Mouse (Mus musculus): ENCODE results near the gene Ip6k2.

Gene Ip6k2

GRCm38 (mm10) chr9:108782836-108783547 lies 604 bp upstream of the Ip6k2 start:
- no peak for DNase-seq

DNA sequence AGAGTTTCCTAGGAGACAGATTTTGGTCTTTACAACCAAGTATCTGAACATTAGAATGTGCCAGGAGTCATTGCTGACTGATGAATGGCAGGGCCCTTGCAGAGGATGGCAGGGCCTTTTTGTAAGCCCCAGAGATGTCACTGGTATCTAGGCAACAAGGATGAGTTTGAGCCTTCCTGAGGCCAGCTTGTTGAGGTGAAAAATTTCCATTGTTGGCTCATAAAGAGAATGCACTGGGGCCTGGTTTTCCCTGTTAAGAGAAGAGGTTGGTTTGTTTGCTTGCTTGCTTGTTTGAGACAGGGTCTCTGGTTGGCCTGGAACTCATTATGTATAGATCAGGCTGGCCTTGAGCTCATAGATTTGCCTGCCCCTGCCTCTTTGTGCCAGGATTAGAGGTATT lies 1.8 kb downstream of the Ip6k2 start:
- no peak for DNase-seq

- no peak for DNase-seq
Observed at GRCm38 (mm10) chr9:108786494-108786893, 2.9 kb downstream of the Ip6k2 start.

DNA sequence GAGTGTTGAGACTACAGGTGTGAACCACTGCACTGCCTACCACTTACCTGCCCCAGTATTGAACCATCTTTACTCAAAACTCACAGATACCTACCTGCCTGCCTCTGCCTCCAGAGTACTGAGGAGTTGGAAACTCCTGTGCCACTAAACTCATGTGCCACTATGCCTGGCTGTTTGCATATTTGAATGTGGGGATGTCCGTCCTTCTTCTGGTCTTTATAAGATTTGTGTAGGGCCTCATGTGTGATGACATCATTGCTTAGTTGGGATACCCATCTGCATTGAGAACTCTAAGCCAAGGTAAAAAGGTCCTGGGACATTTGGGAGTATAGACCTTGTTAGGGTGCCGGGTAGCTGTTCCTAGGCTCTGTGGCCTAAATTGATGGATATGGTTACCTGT lies 3.5 kb downstream of the Ip6k2 start:
- no peak for DNase-seq

DNA sequence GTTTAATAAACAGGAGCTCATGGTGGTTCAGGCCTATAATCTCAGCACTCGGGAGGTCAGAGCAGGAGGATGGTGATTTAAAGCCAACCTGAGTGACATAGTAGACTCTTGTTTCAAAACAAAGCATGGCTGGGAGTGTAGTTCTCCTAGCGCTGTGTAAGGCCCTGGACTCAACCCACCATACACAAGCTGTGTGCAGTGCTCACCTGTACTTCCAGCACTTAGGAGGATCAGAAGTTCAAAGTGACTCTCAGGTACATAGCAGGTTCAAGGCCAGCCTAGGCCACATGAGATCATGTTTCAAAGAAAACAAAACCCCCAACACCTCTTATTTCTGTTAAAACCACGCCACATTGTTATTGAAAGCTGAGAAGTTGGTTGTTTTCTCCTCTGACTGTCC lies 5.1 kb downstream of the Ip6k2 start:
- no peak for DNase-seq

DNA sequence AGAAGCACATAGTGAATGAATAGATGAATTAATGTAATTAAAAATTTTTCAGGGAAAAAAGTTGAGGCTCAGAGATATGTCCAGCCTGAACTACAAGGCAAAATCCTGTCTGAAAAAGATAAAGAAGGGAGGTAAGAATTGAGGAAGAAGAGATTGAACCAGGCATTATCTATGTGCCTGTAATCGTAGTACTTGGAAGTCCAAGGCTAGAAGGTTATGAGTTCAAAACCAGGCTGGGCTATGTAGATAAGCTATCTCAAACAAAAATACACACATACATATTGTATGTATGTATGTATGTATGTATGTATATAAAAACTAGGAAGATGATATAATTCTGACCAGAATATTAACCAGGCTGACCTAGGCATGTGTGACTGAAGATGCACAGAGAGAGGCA lies 8.7 kb downstream of the Ip6k2 start:
- DNase-seq, result no peak

DNA sequence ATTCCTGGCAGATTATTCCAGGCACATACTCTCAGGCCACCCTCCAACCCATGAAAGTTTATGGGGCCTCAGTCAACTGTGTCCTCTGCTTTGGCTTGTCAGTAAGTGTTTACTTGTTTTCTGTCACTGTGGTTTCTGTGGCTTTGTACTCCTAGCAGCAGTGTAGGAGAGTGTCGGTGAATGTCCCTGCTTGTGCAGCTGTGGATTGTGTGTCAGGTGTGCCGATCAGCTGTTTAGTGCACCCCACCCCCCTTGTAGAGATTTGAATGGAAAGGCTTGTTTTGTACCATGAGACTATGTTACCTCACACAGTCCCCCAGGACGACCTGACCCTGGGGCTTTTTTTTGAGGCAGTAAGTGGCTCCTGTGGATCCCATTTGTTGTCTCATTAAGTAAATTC lies 9.1 kb downstream of the Ip6k2 start:
- no peak for DNase-seq

DNA sequence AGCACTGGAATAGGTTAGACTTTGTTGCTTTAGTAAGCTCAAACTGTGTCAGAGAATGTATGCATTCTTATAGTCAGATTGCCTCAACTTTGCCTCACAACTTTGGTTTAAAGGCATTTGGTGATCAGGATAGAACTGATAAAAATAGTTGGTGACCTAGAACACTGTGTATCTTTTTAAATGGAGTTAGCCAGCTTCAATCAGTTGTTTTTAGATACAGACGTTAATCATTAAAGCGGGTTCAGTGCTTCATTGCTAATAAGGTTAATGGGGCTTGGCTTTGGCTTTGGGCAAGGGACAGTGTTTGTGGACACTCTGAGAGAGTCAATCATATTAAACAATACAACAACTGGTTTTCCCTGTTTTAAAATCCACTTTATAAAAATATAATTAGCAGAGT lies 11.7 kb downstream of the Ip6k2 start:
- DNase-seq, result no peak

GRCm38 (mm10) chr9:108795762-108796161 lies 12.2 kb downstream of the Ip6k2 start:
- peak; percentile 84 for DNase-seq

- no peak for DNase-seq
Observed at GRCm38 (mm10) chr9:108796351-108796981, 12.9 kb downstream of the Ip6k2 start.

DNA sequence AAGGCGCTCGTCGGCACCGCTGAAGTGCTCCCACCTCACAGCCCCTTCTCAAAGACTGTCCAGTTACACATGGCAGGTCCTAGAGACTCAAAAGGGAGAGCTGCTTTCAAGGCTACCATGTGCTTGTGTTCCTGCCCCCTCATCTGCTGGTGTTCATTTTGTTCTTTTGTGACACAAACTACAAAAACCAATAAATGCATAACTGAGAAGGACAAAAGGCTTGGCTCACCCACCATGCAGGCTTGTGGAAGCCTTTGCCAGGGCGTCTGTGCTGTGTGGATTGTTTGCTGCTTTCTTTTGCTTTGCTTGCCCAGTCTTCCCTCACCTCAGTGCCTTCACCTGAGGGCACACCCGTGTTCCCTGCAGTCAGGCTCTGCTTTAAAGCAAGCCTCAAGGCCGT lies 13.9 kb downstream of the Ip6k2 start:
- no peak for DNase-seq

DNA sequence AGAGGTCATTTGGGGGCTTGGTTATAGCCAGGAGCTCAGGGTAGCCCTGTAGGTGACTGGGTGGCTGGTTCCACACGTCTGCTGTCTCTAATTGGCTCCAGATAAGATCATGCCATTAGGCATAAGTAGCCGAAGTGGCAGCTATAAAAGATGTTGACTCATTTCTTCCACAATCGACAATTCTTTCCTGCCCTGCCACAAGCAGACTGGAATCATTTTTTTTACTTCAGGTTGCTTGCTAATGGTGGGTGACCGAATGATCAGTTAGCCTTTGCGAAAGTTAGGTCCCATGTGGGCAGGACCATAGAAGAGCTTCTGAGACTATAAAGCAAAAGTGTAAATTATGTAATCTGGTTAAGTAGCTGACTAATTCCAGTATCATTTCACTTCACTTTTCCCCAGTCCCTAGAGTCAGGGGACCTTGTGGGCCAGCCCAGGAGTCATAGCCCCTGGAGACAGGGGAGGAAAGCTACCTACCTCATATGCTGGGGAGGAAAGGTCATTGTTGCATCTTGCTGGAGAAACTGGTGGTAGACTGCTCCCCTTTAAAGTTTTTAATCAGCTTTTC lies 15.0 kb downstream of the Ip6k2 start:
- no peak for DNase-seq

DNA sequence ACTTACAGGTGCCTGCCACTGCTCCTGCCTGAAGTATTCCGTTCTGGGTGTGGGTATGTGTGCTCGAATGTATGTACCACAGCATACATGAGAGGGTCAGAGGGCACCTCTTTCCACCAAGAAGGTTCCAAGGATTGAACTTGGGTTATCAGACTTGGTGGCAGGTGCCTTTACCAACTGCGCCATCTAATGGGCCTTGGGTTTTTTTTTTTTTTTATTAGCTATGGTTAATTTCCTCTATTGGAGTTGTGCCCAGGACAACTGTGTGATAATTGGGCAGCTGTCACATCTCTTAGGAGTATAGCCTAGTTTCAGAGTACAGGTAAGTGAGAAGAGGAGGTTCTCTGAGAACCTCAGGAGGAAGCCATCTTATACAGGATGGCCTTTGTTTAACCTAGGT lies 16.0 kb downstream of the Ip6k2 start:
- no peak for DNase-seq

DNA sequence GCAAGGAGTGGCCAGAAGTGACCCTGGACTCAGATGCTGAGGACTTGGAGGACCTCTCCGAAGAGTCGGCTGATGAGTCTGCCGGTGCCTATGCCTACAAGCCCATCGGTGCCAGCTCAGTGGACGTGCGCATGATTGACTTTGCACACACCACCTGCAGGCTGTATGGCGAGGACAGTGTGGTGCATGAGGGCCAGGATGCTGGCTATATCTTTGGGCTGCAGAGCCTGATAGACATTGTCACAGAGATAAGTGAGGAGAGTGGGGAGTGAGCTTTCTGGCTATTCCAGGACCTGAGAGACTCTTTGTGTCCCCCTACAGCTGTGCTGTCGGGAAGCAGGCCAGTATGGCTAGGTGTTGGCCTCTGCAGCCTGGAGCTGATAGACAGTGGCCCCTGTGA lies 22.2 kb downstream of the Ip6k2 start:
- no peak for DNase-seq

DNA sequence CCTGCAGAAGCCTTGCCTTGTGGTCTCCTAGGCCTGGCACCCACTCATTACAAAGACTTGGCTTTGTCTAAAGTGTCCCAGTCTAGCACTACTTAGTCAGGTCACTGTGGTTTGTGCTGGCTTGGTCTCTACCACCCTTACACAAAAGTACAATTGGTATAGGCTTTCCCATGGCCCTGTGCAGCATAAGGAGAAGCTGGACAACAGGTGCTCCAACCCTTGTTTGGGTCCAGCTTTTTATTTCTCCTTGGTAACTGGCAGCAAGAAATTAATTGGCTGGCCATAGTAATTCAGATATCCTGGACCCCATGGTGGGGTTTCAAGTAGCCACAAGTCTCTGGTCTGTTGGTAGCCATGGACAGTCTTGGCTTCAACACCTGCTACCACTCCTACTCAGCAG lies 22.8 kb downstream of the Ip6k2 start:
- no peak for DNase-seq

GRCm38 (mm10) chr9:108806831-108807230 lies 23.2 kb downstream of the Ip6k2 start:
- no peak for DNase-seq

DNA sequence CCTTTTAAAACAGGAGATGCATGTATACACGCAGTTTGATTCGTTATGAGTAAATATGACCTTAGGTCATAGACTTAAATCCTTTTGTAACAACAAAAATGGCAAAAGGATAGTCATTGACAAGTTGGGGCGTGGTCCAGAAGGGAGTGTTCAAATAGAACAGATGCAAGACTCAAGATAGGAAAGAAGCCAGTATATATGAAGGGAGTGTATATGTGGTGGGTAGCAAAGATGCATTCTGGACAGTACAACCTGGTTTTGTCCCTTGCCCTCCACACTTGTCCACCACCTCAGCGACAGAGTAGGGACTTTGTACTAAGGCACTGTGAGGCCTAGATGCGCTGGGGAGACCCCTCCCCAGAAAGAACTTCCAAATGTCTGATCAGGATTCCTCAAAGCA lies 24.1 kb downstream of the Ip6k2 start:
- DNase-seq, result no peak

DNA sequence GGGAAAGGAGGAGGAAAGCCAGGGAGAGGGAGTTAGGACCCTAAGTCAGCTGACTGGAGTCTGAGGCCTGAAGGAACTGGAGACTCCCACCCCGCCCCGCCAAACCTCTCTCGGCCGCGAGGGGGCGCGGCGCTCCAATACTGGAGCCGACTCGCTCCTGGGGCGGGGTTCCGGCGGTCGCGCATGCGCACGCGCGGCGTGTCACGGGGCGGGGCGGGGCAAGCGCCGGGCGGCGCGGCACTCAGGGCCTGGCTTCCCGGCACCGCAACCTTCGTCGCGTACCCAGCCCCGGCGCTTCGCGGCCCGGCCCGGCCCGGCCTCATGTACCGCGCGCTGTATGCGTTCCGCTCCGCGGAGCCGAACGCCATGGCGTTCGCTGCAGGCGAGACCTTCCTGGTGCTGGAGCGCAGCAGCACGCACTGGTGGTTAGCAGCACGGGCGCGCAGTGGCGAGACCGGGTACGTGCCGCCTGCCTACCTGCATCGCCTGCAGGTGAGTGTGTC lies 24.6 kb downstream of the Ip6k2 start, which contains the start of gene Nckipsd:
Nckipsd (plus strand) TSS at position 206 of the 503 bp plus-strand sequence.
- peak; percentile 95 for DNase-seq

GRCm38 (mm10) chr9:108809188-108809587 lies 25.6 kb downstream of the Ip6k2 start:
- DNase-seq, result peak; percentile 45

DNA sequence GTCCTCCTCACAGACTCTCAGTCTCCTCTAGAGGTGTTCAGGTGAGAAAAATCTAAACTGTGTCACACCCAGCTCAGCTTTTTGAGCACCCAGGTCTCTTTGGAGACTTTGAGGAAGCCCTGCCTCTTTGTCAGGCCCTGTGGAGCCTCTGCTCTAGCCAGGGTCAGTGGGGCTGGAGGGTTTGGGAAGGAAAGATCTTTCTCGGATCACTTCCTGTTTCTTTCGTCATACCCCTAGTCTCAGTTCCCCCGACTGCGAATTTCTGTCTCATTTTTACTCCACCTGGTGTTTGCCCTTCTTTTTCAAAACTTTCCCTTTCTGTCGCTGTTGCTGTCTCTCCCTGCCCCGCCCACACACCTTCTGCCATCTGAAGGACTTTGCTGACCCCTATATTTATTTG lies 26.1 kb downstream of the Ip6k2 start:
- DNase-seq, result no peak

- no peak for DNase-seq
Observed at GRCm38 (mm10) chr9:108810516-108810915, 26.9 kb downstream of the Ip6k2 start.

- DNase-seq, result no peak
Observed at GRCm38 (mm10) chr9:108815557-108815956, 32.0 kb downstream of the Ip6k2 start.

- DNase-seq, result peak; percentile 72
Observed at GRCm38 (mm10) chr9:108819495-108819894, 35.9 kb downstream of the Ip6k2 start.

DNA sequence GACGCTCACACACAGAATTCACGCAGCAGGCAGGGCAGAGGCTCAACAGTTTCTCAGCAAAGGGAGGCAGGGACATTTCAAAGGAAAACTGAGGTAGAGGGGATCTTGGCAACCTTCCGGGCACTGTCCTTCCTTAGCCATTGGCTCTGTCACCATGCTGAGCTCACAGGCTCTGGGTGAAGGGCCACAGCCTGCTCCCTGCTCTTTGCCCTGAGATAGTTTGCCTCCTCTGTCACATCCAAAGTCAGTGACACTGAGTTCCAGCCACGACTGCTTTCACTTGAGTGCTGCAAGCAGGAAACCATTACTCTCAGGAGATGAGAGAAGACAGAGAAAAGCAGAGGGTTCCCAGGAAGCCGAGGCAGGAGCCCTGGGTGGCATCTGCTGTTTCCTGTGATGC lies 36.5 kb downstream of the Ip6k2 start:
- DNase-seq, result no peak

All from kidney, adult 18-20 months (tissue).